Mouse (Mus musculus): ENCODE measurements around the gene Amotl1.

Gene Amotl1

GRCm38 (mm10) chr9:14668382-14668781 lies 23.5 kb upstream of the Amotl1 start:
- Histone ChIP-seq H3K4me1 (replicated peaks; ENCODE audit: low read depth, low read length) (peaks cover 31% of the 10 kb centered on the region), H3K4me3 (replicated peaks; ENCODE audit: low read length) (no peak overlapping the region), H3K9me3 (ENCODE audit: low read length) (no peaks in the 10 kb centered on the region), H3K36me3 (ENCODE audit: insufficient read depth, low read length) (no peaks in the 10 kb centered on the region), H3K27me3 (ENCODE audit: insufficient read depth, low read length) (0 out of 2 replicates have a peak, but pooled peaks cover 2% of the 10 kb centered on the region)
- no peak for TF ChIP-seq NANOG (IDR thresholded peaks at IDR 0.05; ENCODE audit: borderline replicate concordance, low read length)
- TF ChIP-seq CTCF (conservative IDR thresholded peaks at IDR 0.05; ENCODE audit: low read length): no peak
- no peak for TF ChIP-seq POU5F1 (IDR thresholded peaks at IDR 0.05; ENCODE audit: borderline replicate concordance, low read length)

GRCm38 (mm10) chr9:14666071-14666470 lies 21.2 kb upstream of the Amotl1 start:
- no peak overlapping the region for H3K4me3 ChIP-seq (replicated peaks; ENCODE audit: low read length)
- no peaks in the 10 kb centered on the region for H3K27me3 ChIP-seq (ENCODE audit: insufficient read depth, low read length)
- H3K36me3 ChIP-seq (ENCODE audit: insufficient read depth, low read length): no peaks in the 10 kb centered on the region
- H3K9me3 ChIP-seq (ENCODE audit: low read length): no peaks in the 10 kb centered on the region
- H3K4me1 ChIP-seq (replicated peaks; ENCODE audit: low read depth, low read length): peaks cover 28% of the 10 kb centered on the region
- TF ChIP-seq NANOG (IDR thresholded peaks at IDR 0.05; ENCODE audit: borderline replicate concordance, low read length): no peak
- no peak for TF ChIP-seq POU5F1 (IDR thresholded peaks at IDR 0.05; ENCODE audit: borderline replicate concordance, low read length)
- no peak for TF ChIP-seq CTCF (conservative IDR thresholded peaks at IDR 0.05; ENCODE audit: low read length)

- no peaks in the 10 kb centered on the region for H3K9me3 ChIP-seq (ENCODE audit: low read length)
- H3K4me1 ChIP-seq (replicated peaks; ENCODE audit: low read depth, low read length): peaks cover 21% of the 10 kb centered on the region
- no peaks in the 10 kb centered on the region for H3K27me3 ChIP-seq (ENCODE audit: insufficient read depth, low read length)
- no peaks in the 10 kb centered on the region for H3K36me3 ChIP-seq (ENCODE audit: insufficient read depth, low read length)
- TF ChIP-seq POU5F1 (IDR thresholded peaks at IDR 0.05; ENCODE audit: borderline replicate concordance, low read length) (no peak), NANOG (IDR thresholded peaks at IDR 0.05; ENCODE audit: borderline replicate concordance, low read length) (no peak), CTCF (conservative IDR thresholded peaks at IDR 0.05; ENCODE audit: low read length) (no peak)
- H3K4me3 ChIP-seq (replicated peaks; ENCODE audit: low read length): no peak overlapping the region
Observed at GRCm38 (mm10) chr9:14663591-14663990, 18.7 kb upstream of the Amotl1 start.

GRCm38 (mm10) chr9:14662876-14663275 lies 18.0 kb upstream of the Amotl1 start:
- Histone ChIP-seq H3K4me1 (replicated peaks; ENCODE audit: low read depth, low read length) (peaks cover 21% of the 10 kb centered on the region), H3K36me3 (ENCODE audit: insufficient read depth, low read length) (no peaks in the 10 kb centered on the region), H3K9me3 (ENCODE audit: low read length) (no peaks in the 10 kb centered on the region), H3K4me3 (replicated peaks; ENCODE audit: low read length) (peak overlapping the region; percentile 60), H3K27me3 (ENCODE audit: insufficient read depth, low read length) (no peaks in the 10 kb centered on the region)
- TF ChIP-seq CTCF (conservative IDR thresholded peaks at IDR 0.05; ENCODE audit: low read length): no peak
- no peak for TF ChIP-seq POU5F1 (IDR thresholded peaks at IDR 0.05; ENCODE audit: borderline replicate concordance, low read length)
- TF ChIP-seq NANOG (IDR thresholded peaks at IDR 0.05; ENCODE audit: borderline replicate concordance, low read length): no peak

- H3K9me3 ChIP-seq (ENCODE audit: low read length): no peaks in the 10 kb centered on the region
- peaks cover 21% of the 10 kb centered on the region for H3K4me1 ChIP-seq (replicated peaks; ENCODE audit: low read depth, low read length)
- H3K4me3 ChIP-seq (replicated peaks; ENCODE audit: low read length): peak overlapping the region; percentile 60
- no peaks in the 10 kb centered on the region for H3K36me3 ChIP-seq (ENCODE audit: insufficient read depth, low read length)
- no peaks in the 10 kb centered on the region for H3K27me3 ChIP-seq (ENCODE audit: insufficient read depth, low read length)
- TF ChIP-seq POU5F1 (IDR thresholded peaks at IDR 0.05; ENCODE audit: borderline replicate concordance, low read length): no peak
- no peak for TF ChIP-seq CTCF (conservative IDR thresholded peaks at IDR 0.05; ENCODE audit: low read length)
- TF ChIP-seq NANOG (IDR thresholded peaks at IDR 0.05; ENCODE audit: borderline replicate concordance, low read length): no peak
Observed at GRCm38 (mm10) chr9:14662138-14662537, 17.3 kb upstream of the Amotl1 start.

- TF ChIP-seq NANOG (IDR thresholded peaks at IDR 0.05; ENCODE audit: borderline replicate concordance, low read length) (no peak), POU5F1 (IDR thresholded peaks at IDR 0.05; ENCODE audit: borderline replicate concordance, low read length) (no peak), CTCF (conservative IDR thresholded peaks at IDR 0.05; ENCODE audit: low read length) (no peak)
- no peak overlapping the region for H3K4me3 ChIP-seq (replicated peaks; ENCODE audit: low read length)
- peaks cover 11% of the 10 kb centered on the region for H3K4me1 ChIP-seq (replicated peaks; ENCODE audit: low read depth, low read length)
Observed at GRCm38 (mm10) chr9:14657926-14658325, 13.1 kb upstream of the Amotl1 start.

GRCm38 (mm10) chr9:14654010-14654409 lies 9.2 kb upstream of the Amotl1 start:
- Histone ChIP-seq H3K4me1 (replicated peaks; ENCODE audit: low read depth, low read length) (no peaks in the 10 kb centered on the region), H3K9me3 (ENCODE audit: low read length) (no peaks in the 10 kb centered on the region), H3K27me3 (ENCODE audit: insufficient read depth, low read length) (no peaks in the 10 kb centered on the region), H3K36me3 (ENCODE audit: insufficient read depth, low read length) (no peaks in the 10 kb centered on the region), H3K4me3 (replicated peaks; ENCODE audit: low read length) (no peak overlapping the region)
- TF ChIP-seq POU5F1 (IDR thresholded peaks at IDR 0.05; ENCODE audit: borderline replicate concordance, low read length) (no peak), CTCF (conservative IDR thresholded peaks at IDR 0.05; ENCODE audit: low read length) (peak; percentile 72), NANOG (IDR thresholded peaks at IDR 0.05; ENCODE audit: borderline replicate concordance, low read length) (no peak)

More at GRCm38 (mm10) chr9:14657926-14658325, 13.1 kb upstream of the Amotl1 start:
- no peaks in the 10 kb centered on the region for H3K36me3 ChIP-seq (ENCODE audit: insufficient read depth, low read length)
- no peaks in the 10 kb centered on the region for H3K27me3 ChIP-seq (ENCODE audit: insufficient read depth, low read length)
- H3K9me3 ChIP-seq (ENCODE audit: low read length): no peaks in the 10 kb centered on the region

- Histone ChIP-seq H3K4me3 (replicated peaks; ENCODE audit: low read length) (no peak overlapping the region), H3K27me3 (ENCODE audit: insufficient read depth, low read length) (no peaks in the 10 kb centered on the region), H3K4me1 (replicated peaks; ENCODE audit: low read depth, low read length) (no peaks in the 10 kb centered on the region), H3K9me3 (ENCODE audit: low read length) (no peaks in the 10 kb centered on the region), H3K36me3 (ENCODE audit: insufficient read depth, low read length) (no peaks in the 10 kb centered on the region)
- no peak for TF ChIP-seq CTCF (conservative IDR thresholded peaks at IDR 0.05; ENCODE audit: low read length)
- TF ChIP-seq NANOG (IDR thresholded peaks at IDR 0.05; ENCODE audit: borderline replicate concordance, low read length): no peak
- no peak for TF ChIP-seq POU5F1 (IDR thresholded peaks at IDR 0.05; ENCODE audit: borderline replicate concordance, low read length)
Observed at GRCm38 (mm10) chr9:14652761-14653160, 7.9 kb upstream of the Amotl1 start.

- Histone ChIP-seq H3K4me3 (replicated peaks; ENCODE audit: low read length) (no peak overlapping the region), H3K4me1 (replicated peaks; ENCODE audit: low read depth, low read length) (peaks cover 11% of the 10 kb centered on the region), H3K9me3 (ENCODE audit: low read length) (no peaks in the 10 kb centered on the region), H3K27me3 (ENCODE audit: insufficient read depth, low read length) (no peaks in the 10 kb centered on the region), H3K36me3 (ENCODE audit: insufficient read depth, low read length) (no peaks in the 10 kb centered on the region)
- TF ChIP-seq POU5F1 (IDR thresholded peaks at IDR 0.05; ENCODE audit: borderline replicate concordance, low read length) (no peak), CTCF (conservative IDR thresholded peaks at IDR 0.05; ENCODE audit: low read length) (no peak), NANOG (IDR thresholded peaks at IDR 0.05; ENCODE audit: borderline replicate concordance, low read length) (no peak)
Observed at GRCm38 (mm10) chr9:14647849-14648248, 3.0 kb upstream of the Amotl1 start.

Data from E14TG2a.4 (cell line).